Mouse (Mus musculus) forebrain, embryonic 12.5 days (tissue): ENCODE data around the gene Rflna. TPM values are rescaled to one million over a fixed set of nuclear protein-coding genes. Genes with fewer than 3 reads are reported as not detected.
A peak's percentile ranks its signal among the peaks of the same experiment; 100 is the strongest.

Source experiments
- ATAC-seq: fragments of 200-750 bp; cut with Nextera tagmentation; 2 replicates; pipeline ENCODE4 v1.8.0; 2017; ENCODE audit warnings: moderate TSS enrichment; ENCODE audit not compliant: low FRiP score
- H3K27ac ChIP-seq: fragments of 300-500 bp; sonication (generic); 2 replicates; pipeline ENCODE4 v1.5.1; 2016; ENCODE audit warnings: mild to moderate bottlenecking
- H3K27me3 ChIP-seq: fragments of 300-500 bp; sonication (generic); 2 replicates; pipeline ENCODE4 v1.6.1; 2016; ENCODE audit warnings: mild to moderate bottlenecking
- H3K36me3 ChIP-seq: fragments of 300-500 bp; sonication (generic); replicated peaks from 2 replicates; pipeline ENCODE4 v1.6.1; 2016; ENCODE audit warnings: mild to moderate bottlenecking
- H3K4me1 ChIP-seq: fragments of 300-500 bp; sonication (generic); 2 replicates; pipeline ENCODE4 v1.6.1; 2016
- H3K4me2 ChIP-seq: fragments of 300-500 bp; sonication (generic); 2 replicates; pipeline ENCODE4 v1.6.1; 2016; ENCODE audit warnings: mild to moderate bottlenecking, moderate library complexity
- H3K4me3 ChIP-seq: fragments of 300-500 bp; sonication (generic); replicated peaks from 2 replicates; pipeline ENCODE4 v1.5.1; 2016; ENCODE audit warnings: mild to moderate bottlenecking
- H3K9ac ChIP-seq: fragments of 300-500 bp; sonication (generic); 2 replicates; pipeline ENCODE4 v1.6.1; 2016; ENCODE audit warnings: mild to moderate bottlenecking
- H3K9me3 ChIP-seq: fragments of 300-500 bp; sonication (generic); 2 replicates; pipeline ENCODE4 v1.6.1; 2016
- WGBS: fragments of 180-500 bp; shearing (Covaris S2); methylation state at CpG from one replicate; pipeline ENCODE4 v1.1.7; 2016; 5-methylcytosine and 5-hydroxymethylcytosine counted together
- polyA plus RNA-seq: library from polyadenylated mRNA; unstranded; fragments of >200 nt; fragmentation: Nextera tagmentation; extraction: Ambion mirVana; gene quantifications from 2 replicates; pipeline ENCODE4 v1.2.1, GENCODE M21; 2016

The Rflna gene
- polyA plus RNA-seq, 1 experiment from 2014 or later: 6.7 TPM

DNA sequence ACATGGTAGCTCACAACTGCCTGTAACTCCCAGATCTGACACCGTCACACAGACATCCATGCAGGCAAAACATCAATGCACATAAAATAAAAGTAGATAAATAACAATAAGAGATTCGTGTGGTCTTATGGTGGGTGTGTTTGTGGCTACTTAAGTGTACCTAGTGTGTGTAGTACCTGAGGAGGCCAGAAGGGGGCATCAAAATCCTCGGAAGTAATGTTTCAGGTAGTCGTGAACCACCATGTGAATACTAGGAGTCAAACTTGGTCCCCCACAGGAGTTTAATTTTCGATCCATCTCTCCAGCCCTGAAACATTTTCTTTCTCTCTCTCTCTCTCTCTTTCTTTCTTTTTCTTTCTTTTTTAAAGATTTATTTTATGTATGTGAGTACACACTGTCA, 16.8 kb upstream of the Rflna start:
- H3K9ac ChIP-seq: no peak overlapping the region
- no peak for ATAC-seq
- no peak overlapping the region for H3K4me2 ChIP-seq
- peaks cover 17% of the 10 kb centered on the region; the same call in 1 of the 2 replicates for H3K9me3 ChIP-seq
- no peak overlapping the region for H3K27ac ChIP-seq
- H3K4me3 ChIP-seq: no peak overlapping the region
- no peaks in the 10 kb centered on the region for H3K36me3 ChIP-seq
- H3K4me1 ChIP-seq: no peaks in the 10 kb centered on the region
- H3K27me3 ChIP-seq: no peaks in the 10 kb centered on the region
- WGBS: 86% methylated on average over 5 of the region's 5 CpGs

- no peak for ATAC-seq
- Histone ChIP-seq H3K36me3 (no peaks in the 10 kb centered on the region), H3K27ac (no peak overlapping the region), H3K4me1 (no peaks in the 10 kb centered on the region), H3K27me3 (no peaks in the 10 kb centered on the region), H3K4me2 (no peak overlapping the region), H3K9ac (no peak overlapping the region), H3K9me3 (peaks cover 17% of the 10 kb centered on the region; the same call in 1 of the 2 replicates), H3K4me3 (no peak overlapping the region)
- WGBS: 91% methylated on average over 5 of the region's 5 CpGs
Observed at GRCm38 (mm10) chr5:124986656-124987055, 16.4 kb upstream of the Rflna start.

GRCm38 (mm10) chr5:124989724-124990123, 13.3 kb upstream of the Rflna start:
- WGBS: 91% methylated on average over 2 of the region's 2 CpGs
- no peak for ATAC-seq

DNA sequence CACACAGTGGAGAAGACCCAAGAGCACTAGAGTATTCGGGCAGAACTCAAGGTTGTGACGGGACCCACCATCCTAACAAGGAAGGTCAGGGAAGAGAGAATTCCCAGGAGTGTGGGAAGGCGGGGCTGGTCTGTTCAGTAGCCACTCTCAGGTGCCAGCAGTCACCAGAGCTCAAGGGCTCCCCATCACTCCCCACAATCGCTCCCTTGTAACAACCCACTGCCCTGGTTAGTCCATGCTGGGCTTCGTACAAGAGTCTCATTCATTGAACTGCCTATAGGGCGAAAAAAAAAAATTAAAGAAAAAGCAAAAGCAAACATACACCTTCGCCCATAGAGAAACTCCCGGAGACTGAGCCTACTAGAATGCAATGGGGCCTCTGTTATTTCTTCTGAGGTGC, 10.7 kb upstream of the Rflna start:
- WGBS: 83% methylated on average over 8 of the region's 8 CpGs
- Histone ChIP-seq H3K36me3 (no peaks in the 10 kb centered on the region), H3K27me3 (no peaks in the 10 kb centered on the region), H3K4me3 (no peak overlapping the region), H3K9me3 (no peaks in the 10 kb centered on the region), H3K4me2 (no peak overlapping the region), H3K4me1 (no peaks in the 10 kb centered on the region), H3K9ac (no peak overlapping the region), H3K27ac (no peak overlapping the region)
- no peak for ATAC-seq

More at GRCm38 (mm10) chr5:124989724-124990123, 13.3 kb upstream of the Rflna start:
- no peaks in the 10 kb centered on the region for H3K27me3 ChIP-seq
- no peaks in the 10 kb centered on the region for H3K36me3 ChIP-seq
- H3K4me2 ChIP-seq: no peak overlapping the region
- no peaks in the 10 kb centered on the region for H3K9me3 ChIP-seq
- H3K4me3 ChIP-seq: no peak overlapping the region
- H3K9ac ChIP-seq: no peak overlapping the region
- no peak overlapping the region for H3K27ac ChIP-seq
- no peaks in the 10 kb centered on the region for H3K4me1 ChIP-seq

DNA sequence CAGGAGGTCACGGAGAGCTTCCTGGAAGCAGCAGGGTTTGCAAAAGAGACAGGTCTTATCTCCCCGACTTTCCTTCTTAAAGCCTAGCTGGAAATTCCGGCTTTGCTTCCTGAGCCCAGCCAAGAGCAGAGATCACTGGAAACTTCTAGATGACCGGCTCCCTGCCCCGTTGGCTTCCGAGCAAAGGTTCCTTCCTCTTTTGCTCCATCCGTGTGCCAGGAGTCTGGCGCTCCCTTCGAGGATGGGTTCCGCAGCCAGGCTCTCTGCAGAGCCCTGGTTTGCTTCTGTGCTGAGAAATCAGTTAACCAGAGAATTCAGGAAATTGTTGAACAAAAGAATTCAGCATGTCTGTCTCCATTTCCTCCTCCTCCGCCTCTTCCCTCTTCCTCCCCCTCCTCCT, 10.1 kb upstream of the Rflna start:
- ATAC-seq: no peak
- Histone ChIP-seq H3K4me1 (no peaks in the 10 kb centered on the region), H3K36me3 (no peaks in the 10 kb centered on the region), H3K27me3 (no peaks in the 10 kb centered on the region), H3K4me2 (no peak overlapping the region), H3K9ac (no peak overlapping the region), H3K4me3 (no peak overlapping the region), H3K27ac (no peak overlapping the region), H3K9me3 (no peaks in the 10 kb centered on the region)
- 81% methylated on average over 11 of the region's 11 CpGs for WGBS

DNA sequence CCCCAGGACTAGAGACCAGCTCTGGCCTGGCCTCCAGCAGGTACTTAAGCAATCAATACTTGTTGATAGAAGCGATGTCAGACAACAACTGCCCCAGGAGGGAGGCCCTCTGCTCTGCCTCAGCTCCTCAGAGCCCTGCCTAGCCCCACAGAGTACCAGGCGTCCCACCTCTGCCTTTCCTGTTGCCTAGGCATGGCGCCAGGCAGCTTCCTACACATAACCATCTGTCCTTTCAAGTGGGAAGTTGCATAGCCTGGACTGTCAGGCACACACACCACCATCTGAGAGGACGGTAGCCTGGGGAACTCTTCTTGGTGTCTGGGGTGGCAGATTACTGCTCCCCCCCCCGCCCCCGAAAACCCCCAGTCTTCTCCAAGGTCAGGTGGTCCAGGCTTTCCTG, 6.2 kb upstream of the Rflna start:
- Histone ChIP-seq H3K9ac (no peak overlapping the region), H3K27ac (no peak overlapping the region), H3K27me3 (no peaks in the 10 kb centered on the region), H3K4me1 (no peaks in the 10 kb centered on the region), H3K4me2 (no peak overlapping the region), H3K9me3 (no peaks in the 10 kb centered on the region), H3K4me3 (no peak overlapping the region), H3K36me3 (no peaks in the 10 kb centered on the region)
- 73% methylated on average over 6 of the region's 6 CpGs for WGBS
- ATAC-seq: no peak

DNA sequence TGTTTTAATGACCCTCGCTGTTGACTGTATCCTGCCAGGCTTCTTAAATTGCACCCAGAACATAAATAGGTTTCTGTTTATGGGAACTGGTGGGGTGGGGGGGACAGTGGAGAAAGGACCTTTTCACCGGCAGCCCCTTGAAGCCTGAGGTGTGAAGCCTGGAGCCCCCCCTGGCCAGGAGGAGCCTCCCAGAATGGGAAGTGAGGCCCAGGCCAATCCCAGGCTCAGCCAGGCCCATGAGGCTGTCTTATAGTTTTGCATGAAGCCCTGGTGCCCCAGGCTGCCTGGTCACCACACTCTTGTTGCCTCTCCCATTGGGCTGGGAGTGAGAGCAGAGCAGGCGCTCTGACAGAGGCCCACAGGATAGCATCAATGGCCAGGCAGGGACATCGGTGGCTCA, 5.1 kb upstream of the Rflna start:
- Histone ChIP-seq H3K4me1 (peaks cover 3% of the 10 kb centered on the region; the same call in 1 of the 2 replicates), H3K27ac (no peak overlapping the region), H3K27me3 (peaks cover 10% of the 10 kb centered on the region), H3K4me3 (no peak overlapping the region), H3K9ac (no peak overlapping the region), H3K4me2 (no peak overlapping the region), H3K9me3 (no peaks in the 10 kb centered on the region), H3K36me3 (no peaks in the 10 kb centered on the region)
- whole genome bisulfite sequencing: 90% methylated on average over 4 of the region's 4 CpGs
- no peak for ATAC-seq

DNA sequence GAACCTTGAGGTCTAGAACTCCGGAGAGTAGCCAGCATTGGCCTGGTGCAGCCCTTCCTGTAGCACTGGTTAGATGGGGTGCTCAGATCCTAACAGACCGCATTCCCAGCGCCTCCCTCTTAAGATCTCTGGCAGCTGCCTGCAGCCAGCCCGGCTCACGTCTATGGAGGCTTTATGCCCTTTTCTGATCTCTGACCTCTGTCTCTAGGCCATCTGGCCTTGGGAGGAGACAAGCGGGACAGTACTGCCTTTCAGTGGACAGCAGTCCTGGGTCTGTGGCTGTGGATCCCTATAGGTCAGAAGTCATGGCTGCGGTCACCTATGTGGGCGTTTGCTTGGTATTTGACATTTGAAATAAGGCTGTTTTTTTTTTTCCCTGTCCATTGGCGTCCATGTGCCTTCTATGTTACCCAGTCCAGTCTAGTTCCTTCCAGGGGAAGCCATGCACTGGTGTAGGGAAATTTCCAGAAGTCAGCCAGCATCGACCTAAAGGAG, 2.2 kb upstream of the Rflna start:
- H3K9me3 ChIP-seq: no peaks in the 10 kb centered on the region
- H3K4me1 ChIP-seq: peaks cover 16% of the 10 kb centered on the region
- H3K9ac ChIP-seq: no peak overlapping the region
- H3K36me3 ChIP-seq: no peaks in the 10 kb centered on the region
- 71% methylated on average over 10 of the region's 10 CpGs for WGBS
- no peak overlapping the region for H3K4me3 ChIP-seq
- no peak overlapping the region for H3K4me2 ChIP-seq
- peaks cover 39% of the 10 kb centered on the region for H3K27me3 ChIP-seq
- H3K27ac ChIP-seq: no peak overlapping the region
- ATAC-seq: no peak

DNA sequence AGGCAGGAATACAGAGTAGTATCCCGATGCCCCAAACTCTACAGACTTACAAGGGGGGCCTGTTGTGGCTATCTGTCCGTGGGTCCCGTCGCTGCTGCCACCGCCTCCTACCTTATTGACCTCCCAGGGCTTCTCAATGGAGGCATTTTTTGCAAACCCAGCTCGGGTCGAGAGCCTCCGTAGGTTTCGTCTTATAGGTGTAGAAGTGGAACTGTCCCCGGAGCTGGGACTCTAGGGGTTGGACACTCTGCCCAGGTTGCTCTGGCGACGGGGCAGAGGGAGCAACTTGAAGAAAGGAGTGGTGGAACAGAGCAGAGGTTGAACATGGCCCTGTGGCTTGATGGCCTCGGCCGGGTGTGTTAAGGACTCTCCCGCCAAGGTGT, 843 bp downstream of the Rflna start:
- peak overlapping the region; percentile 57 for H3K4me2 ChIP-seq
- peak overlapping the region; percentile 38; the same call in 1 of the 2 replicates for H3K9ac ChIP-seq
- H3K27ac ChIP-seq: no peak overlapping the region
- peaks cover 5% of the 10 kb centered on the region for H3K36me3 ChIP-seq
- WGBS: 13% methylated on average over 15 of the region's 15 CpGs
- H3K4me1 ChIP-seq: peaks cover 29% of the 10 kb centered on the region
- no peak for ATAC-seq
- H3K4me3 ChIP-seq: peak overlapping the region; percentile 34
- H3K9me3 ChIP-seq: no peaks in the 10 kb centered on the region
- peaks cover 41% of the 10 kb centered on the region for H3K27me3 ChIP-seq

- WGBS: 76% methylated on average over 9 of the region's 9 CpGs
- Histone ChIP-seq H3K36me3 (peaks cover 16% of the 10 kb centered on the region), H3K4me2 (no peak overlapping the region), H3K4me3 (no peak overlapping the region), H3K9me3 (no peaks in the 10 kb centered on the region), H3K27ac (no peak overlapping the region), H3K9ac (no peak overlapping the region), H3K4me1 (peaks cover 29% of the 10 kb centered on the region), H3K27me3 (peaks cover 41% of the 10 kb centered on the region)
- no peak for ATAC-seq
Observed at GRCm38 (mm10) chr5:125005871-125006652, 3.0 kb downstream of the Rflna start.

DNA sequence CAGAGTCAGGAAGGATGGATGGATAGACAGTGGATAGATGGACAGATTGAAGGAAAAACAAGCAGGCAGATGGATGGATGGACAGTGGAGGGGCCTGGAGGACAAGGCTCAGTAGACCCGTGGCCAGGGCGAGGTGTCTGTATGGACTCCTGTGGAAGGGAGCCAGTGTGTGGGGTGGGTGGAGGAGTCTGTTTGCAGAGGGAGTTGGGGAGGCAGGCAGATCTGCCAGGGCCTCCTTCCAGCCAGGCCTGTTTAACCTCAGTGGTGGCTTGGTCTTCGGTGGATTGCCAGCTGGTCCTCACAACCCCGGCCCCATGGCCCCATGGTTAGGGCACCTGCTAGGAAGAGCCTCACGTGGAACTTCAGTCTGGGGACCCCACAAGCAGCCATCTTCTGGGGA, 3.9 kb downstream of the Rflna start:
- 84% methylated on average over 4 of the region's 5 CpGs for WGBS
- Histone ChIP-seq H3K4me3 (no peak overlapping the region), H3K9me3 (no peaks in the 10 kb centered on the region), H3K9ac (no peak overlapping the region), H3K4me2 (no peak overlapping the region), H3K27me3 (peaks cover 41% of the 10 kb centered on the region), H3K36me3 (peaks cover 22% of the 10 kb centered on the region), H3K4me1 (peaks cover 29% of the 10 kb centered on the region), H3K27ac (0 out of 2 replicates have a peak overlapping the region, but pooled peaks have one; percentile 33)
- ATAC-seq: no peak

DNA sequence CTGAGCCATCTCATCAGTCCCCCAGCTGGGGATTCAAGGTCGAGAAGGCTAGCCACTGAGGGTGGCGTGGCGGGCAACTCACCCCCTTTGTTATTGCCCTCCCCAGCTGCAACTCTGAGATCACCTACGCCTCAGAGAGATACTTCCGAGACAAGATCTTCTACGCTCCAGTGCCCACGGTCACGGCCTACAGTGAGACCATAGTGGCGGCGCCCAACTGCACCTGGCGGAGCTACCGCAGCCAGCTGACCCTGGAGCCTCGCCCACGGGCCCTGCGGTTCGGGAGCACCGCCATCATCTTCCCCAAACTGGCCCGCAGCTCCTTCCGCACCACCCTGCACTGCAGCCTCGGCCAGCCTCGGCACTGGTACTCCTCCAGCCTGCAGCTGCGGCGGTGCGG, 8.1 kb downstream of the Rflna start:
- peaks cover 10% of the 10 kb centered on the region for H3K4me1 ChIP-seq
- no peaks in the 10 kb centered on the region for H3K9me3 ChIP-seq
- H3K9ac ChIP-seq: no peak overlapping the region
- H3K36me3 ChIP-seq: peaks cover 50% of the 10 kb centered on the region
- H3K27ac ChIP-seq: no peak overlapping the region
- H3K4me2 ChIP-seq: no peak overlapping the region
- H3K27me3 ChIP-seq: no peaks in the 10 kb centered on the region
- ATAC-seq: no peak
- 91% methylated on average over 24 of the region's 24 CpGs for WGBS
- H3K4me3 ChIP-seq: no peak overlapping the region

DNA sequence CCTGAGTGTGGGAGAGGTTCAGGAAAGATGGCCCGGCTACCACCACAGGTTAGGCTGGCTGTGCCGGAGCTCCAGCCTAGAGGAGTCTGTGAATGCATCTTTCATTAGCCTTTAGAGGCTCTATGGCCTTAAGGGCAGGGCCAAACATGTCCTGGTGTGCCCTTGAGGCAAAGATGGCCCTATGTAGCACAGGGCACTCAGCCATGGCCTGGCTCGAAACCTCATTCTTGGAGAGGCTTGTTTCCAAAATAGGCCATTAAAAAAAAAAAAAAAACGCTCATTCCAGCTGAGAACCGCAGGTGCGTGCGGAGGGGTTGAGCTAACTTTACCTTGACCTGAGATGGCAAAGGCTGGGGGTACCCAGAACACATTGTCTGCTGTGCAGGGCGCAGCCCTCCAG, 8.6 kb downstream of the Rflna start:
- peaks cover 54% of the 10 kb centered on the region for H3K36me3 ChIP-seq
- H3K4me2 ChIP-seq: no peak overlapping the region
- no peaks in the 10 kb centered on the region for H3K27me3 ChIP-seq
- whole genome bisulfite sequencing: 94% methylated on average over 8 of the region's 8 CpGs
- H3K9ac ChIP-seq: no peak overlapping the region
- ATAC-seq: no peak
- no peaks in the 10 kb centered on the region for H3K9me3 ChIP-seq
- H3K27ac ChIP-seq: no peak overlapping the region
- H3K4me1 ChIP-seq: 0 out of 2 replicates have a peak, but pooled peaks cover 6% of the 10 kb centered on the region
- H3K4me3 ChIP-seq: no peak overlapping the region
